Mouse (Mus musculus) granulocyte monocyte progenitor cell, adult 5-6 weeks (primary cell): ENCODE results near the gene Phactr1. TPM values are rescaled to one million over a fixed set of nuclear protein-coding genes. Genes with fewer than 3 reads are reported as not detected.

Experiments used
- ATAC-seq: replicated peaks from 2 replicates; pipeline ENCODE4 v1.8.0; 2016; ENCODE audit warnings: mild to moderate bottlenecking, moderate TSS enrichment, inconsistent platforms; ENCODE audit not compliant: poor library complexity, severe bottlenecking
- total RNA-seq, 2 experiments: library from RNA; stranded (forward) in 1 of 2; stranded (reverse) in 1 of 2; fragments of 200-712, 200-1000 nt in 1 of 2; fragments of >200 nt in 1 of 2; fragmentation: Nextera tagmentation in 1 of 2; gene quantifications; 2 replicates each; pipeline ENCODE4 v1.2.3; 2014 to 2017

Phactr1 gene
- 0.56 TPM in 1 of 2 replicates, not detected in the other for total RNA-seq (2014; fragmentation: Nextera tagmentation)
- total RNA-seq (2017), result 0.65 TPM in 1 of 2 replicates, not detected in the other

- no peak for ATAC-seq
These were observed at the start of gene Phactr1 for GRCm38 (mm10) chr13:42680391-42680994. Phactr1 (plus strand) TSS chr13:42680623.

DNA sequence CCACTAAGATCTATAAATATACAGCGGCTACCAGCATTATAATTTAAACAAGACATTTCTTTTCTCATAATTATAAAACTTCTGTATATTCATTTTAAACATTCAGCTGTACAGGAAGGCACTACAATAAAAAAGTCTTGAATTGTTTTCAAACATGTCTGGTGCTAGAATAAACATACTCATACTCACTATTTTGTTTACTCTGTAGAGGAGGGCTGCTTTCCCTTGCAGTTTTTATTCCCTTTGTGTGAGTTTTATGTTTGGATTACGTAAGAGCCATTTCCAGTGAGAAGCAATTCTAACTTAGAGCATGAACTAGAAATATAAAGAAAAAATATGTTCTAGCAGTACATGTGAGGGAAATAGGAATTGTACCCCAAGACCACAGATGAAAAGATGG is 45.5 kb upstream of the Phactr1 start:
- ATAC-seq, result no peak

DNA sequence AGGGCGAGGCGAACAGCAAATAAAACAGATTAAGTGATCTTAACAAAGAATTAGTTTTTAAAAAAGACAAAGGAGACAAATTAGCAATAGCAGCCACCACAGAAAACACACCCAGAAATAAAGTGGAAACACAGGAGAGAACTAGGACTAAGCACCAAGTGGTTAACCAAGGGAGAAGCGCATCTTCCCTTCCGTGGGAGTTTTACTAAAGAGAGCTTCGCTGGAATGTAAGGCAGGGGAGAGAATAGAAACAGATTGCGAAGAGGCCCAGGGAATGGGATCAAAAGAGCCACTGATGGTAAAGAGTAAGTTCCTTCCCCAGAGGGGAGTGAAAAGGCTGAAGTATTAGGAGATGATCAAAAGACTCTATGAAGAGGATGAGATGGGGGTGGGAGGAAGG is 30.2 kb upstream of the Phactr1 start:
- no peak for ATAC-seq

DNA sequence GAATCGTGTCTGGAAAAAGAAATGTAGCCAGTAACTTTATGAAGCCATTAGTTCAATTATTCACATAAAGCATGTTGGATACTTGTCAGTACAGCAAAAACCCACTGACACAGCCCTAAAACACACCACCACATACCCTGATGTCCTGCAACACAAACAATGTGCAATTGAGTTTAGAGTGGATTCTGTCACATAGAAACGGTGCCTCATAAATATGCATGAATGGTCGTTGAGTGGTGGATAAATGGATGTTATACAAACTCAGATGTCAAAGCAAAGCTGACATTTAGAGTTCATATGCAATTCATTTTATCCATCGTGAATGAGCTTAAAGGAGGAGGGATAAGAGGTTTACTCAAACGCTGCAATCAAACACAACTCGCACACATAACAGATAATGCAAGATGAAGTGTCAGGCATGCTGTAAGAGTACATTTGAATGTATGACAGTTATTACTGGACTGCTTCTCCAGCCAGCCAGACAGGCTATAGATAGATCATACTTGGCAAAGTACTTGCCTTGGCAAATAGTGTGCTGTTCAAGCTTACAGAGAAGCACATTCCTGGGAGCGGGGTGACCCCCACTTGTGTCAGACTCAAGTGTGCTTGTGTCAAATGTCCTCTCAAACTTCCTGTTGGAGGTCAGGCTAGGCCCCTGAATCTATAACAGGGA is 23.6 kb upstream of the Phactr1 start:
- no peak for ATAC-seq

GRCm38 (mm10) chr13:42671651-42672290 is 8.7 kb upstream of the Phactr1 start:
- no peak for ATAC-seq

- ATAC-seq, result no peak
These were observed 876 bp downstream of the Phactr1 start for GRCm38 (mm10) chr13:42681299-42681698.

DNA sequence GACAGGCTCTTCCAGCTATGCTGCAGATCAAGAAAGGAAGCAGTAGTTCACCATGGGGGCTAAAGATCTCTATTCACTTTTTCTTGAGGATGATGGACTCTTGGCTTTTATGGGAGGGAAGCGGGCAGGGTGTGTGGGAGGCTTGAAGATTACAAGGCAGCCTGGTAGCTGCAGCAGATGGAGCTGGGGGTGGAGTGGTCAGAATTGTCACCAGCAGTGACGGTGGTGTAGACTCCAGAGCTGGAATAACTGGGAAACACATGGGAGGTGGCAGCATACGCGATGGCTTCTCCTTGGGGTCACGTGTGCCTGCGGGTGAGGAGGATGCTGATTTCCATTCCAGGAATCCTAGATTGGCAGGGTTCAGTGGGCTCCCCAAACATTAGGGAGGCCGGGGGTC is 3.8 kb downstream of the Phactr1 start:
- no peak for ATAC-seq

DNA sequence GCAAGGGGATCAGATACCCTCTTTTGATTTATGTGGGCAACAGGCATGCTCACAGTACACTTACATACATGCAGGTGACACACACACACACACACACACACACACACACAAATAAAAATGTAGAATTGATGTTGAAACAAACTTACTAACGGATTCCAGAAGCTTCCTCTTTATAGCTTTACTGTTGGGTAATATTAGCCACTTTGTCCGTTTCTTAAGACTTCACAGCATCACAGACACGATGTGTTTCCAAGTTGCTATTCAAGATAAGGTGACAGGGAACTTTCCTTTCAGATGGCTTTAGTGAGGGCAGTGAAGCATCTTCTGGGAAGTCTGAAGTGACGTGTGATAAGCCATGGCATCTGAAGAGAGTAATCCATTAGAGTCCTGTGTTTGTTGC is 11.8 kb downstream of the Phactr1 start:
- ATAC-seq, result peak; percentile 71

DNA sequence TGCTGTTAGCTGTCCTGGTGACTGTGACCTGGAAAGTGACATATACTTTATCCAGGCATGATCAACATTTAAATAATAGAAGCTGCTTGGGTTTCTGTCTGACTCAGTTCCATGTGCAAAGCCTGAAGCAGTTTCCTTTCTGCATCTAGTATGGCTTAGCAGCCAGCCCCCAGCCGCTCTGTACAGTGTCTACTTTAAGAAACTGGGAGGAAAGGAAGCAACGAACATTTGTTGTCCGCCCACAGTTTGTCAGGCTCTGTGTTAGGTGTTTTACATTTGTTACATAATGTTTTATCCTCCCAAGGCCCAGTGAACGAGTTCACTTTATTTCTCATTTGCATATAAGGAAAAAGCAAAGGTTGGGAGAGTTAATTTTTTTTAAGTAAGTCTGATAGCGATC is 16.2 kb downstream of the Phactr1 start:
- ATAC-seq, result no peak

- ATAC-seq, result no peak
These were observed 28.7 kb downstream of the Phactr1 start for GRCm38 (mm10) chr13:42709148-42709547.

GRCm38 (mm10) chr13:42709611-42710331 is 29.3 kb downstream of the Phactr1 start:
- no peak for ATAC-seq

- ATAC-seq, result no peak
These were observed 31.1 kb downstream of the Phactr1 start for GRCm38 (mm10) chr13:42711510-42711909.

- no peak for ATAC-seq
These were observed 39.0 kb downstream of the Phactr1 start for GRCm38 (mm10) chr13:42719401-42719800.

DNA sequence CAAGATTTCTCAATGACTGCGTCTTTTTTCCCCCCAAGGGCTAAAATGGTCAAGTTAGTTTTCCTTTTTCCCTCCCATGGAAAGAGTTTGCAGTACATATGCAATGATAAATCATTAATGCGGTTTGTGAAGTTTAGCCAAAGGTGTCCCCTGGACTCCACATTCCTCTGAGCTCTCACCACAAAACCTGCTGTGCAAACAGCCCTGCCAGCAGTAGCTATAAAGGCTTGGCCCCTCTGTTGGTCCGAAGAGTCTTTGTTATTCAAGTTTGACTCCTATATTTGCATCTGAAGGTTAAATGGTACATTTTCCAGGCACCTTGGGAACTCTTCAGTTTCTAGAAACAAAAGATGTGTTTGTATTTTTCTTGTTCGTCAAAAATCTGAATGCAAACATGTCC is 39.7 kb downstream of the Phactr1 start:
- ATAC-seq, result no peak

DNA sequence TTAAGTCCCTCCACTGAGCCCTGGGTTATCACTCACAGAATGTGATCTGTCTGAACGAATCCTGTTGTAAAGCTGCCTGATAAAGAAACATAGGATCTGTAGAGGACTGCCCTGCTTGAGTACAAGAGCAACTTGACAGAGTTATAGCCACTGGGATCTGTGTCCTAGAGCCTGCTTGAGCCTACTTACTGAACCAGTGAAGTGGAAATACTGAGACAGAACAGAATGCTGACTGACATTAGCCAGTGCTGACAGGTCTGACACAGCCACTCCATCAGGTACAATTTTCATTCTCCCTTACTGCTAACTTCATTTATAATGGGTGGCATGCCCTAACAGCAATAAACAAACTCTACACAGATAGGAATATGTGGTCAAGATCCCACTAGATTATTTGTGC is 40.2 kb downstream of the Phactr1 start:
- no peak for ATAC-seq

- no peak for ATAC-seq
These were observed 43.6 kb downstream of the Phactr1 start for GRCm38 (mm10) chr13:42724011-42724410.

GRCm38 (mm10) chr13:42725709-42726231 is 45.3 kb downstream of the Phactr1 start:
- ATAC-seq, result no peak

- ATAC-seq, result no peak
These were observed 57.1 kb downstream of the Phactr1 start for GRCm38 (mm10) chr13:42737486-42737885.

GRCm38 (mm10) chr13:42738152-42738551 is 57.7 kb downstream of the Phactr1 start:
- no peak for ATAC-seq

DNA sequence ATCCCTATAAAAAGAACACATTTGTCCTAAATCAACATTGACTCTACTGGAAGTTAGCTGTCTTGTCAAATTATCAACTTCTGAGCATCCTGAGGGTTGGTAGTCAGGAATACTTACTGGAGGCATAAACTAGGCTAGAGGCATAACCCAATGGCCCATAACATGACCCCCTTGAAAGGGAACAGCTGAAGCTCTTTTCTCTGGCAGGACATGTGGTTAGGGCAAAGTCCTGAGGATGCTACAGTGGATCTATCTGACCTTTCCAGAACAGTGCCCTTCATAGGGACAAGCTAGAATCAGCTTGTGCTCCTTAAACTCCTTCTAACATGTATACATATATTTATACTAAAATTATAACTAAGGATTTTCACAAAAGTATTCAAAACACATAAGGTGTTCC is 61.8 kb downstream of the Phactr1 start:
- no peak for ATAC-seq

GRCm38 (mm10) chr13:42744467-42744866 is 64.0 kb downstream of the Phactr1 start:
- no peak for ATAC-seq
